ENCODE assay signal across 16 mouse cellular contexts in the genomic region with DNA sequence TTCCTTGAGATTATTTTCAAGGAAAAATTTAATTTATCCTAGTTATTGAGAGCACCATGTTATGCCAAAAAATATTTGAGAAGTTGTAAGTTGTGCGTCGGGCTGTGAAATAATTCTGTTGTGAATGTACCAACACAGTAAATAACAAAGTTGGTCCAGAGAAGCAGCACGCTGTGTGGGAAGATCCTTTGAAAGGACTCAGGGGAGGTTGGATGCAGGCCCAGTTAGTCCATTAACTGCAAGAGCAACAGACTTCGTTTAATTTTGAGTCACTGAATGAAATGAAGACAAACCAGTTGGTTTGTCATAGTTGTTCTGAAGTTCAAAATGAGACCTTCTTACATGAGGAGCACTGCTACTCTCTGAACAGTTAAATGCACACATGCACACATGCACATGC.
DNase-seq lines count a peak whose midpoint lies in the region; ATAC-seq and TF ChIP-seq lines count a peak whose summit lies in the region.
"Had no signal": no experiment of that assay in that cellular context is flagged by ENCODE, and none has a peak within 500 bp of the region (broad histone marks: within the 10 kb centered on the region; RNA-seq: fewer than 3 reads in every experiment).

No protein-coding gene starts in this region.

- ATAC-seq in liver, postnatal 0 days = no peak
- ATAC-seq: forebrain, embryonic 14.5 days; lung, postnatal 0 days had no signal

- no peak for TF ChIP-seq CTCF in left cerebral cortex, adult 2 months (IDR thresholded peaks at IDR 0.05)
- no peak for TF ChIP-seq CTCF in liver, postnatal 0 days (IDR thresholded peaks at IDR 0.05; ENCODE audit: low read depth)

- DNase-seq in gastrocnemius, postnatal 14 days = peak; percentile 5
- DNase-seq in gastrocnemius, postnatal 10 days = no peak
- DNase-seq in frontal cortex, postnatal 36 days (ENCODE audit: low spot score in 2 of 2) = peak; percentile 24 to 40
- DNase-seq in left cerebral cortex, adult 2 months (ENCODE audit: extremely low spot score in 1 of 2, low spot score in 2 of 2) = peak; percentile 11 to 16
- DNase-seq in right cerebral cortex, postnatal 25 days = peak; percentile 41
- DNase-seq in thymus, postnatal 25 days = no peak
- no peak for DNase-seq in liver, postnatal 0 days
- no peak for DNase-seq in B cell, adult 2 months
- DNase-seq: cerebellum, adult 11 months; heart, adult 2 months; heart, postnatal 10 days had no signal

- H3K4me1 ChIP-seq in liver, postnatal 0 days (ENCODE audit: insufficient read depth) = no peaks in the 10 kb centered on the region
- H3K4me1 ChIP-seq: embryonic facial prominence, embryonic 15.5 days had no signal

- no peak overlapping the region for H3K27ac ChIP-seq in left cerebral cortex, adult 2 months
- no peak overlapping the region for H3K27ac ChIP-seq in liver, postnatal 0 days (ENCODE audit: low read depth)
- H3K27ac ChIP-seq: embryonic facial prominence, embryonic 15.5 days; heart, adult 2 months; stomach, postnatal 0 days had no signal

- H3K27me3 ChIP-seq in liver, postnatal 0 days (ENCODE audit: insufficient read depth, low read length) = no peaks in the 10 kb centered on the region
- H3K27me3 ChIP-seq: embryonic facial prominence, embryonic 15.5 days had no signal

- intact Hi-C loops in gastrocnemius, postnatal 14 days (cut with DNase I; ENCODE audit: low total_unique reads) = no loop called here
- intact Hi-C loops in left cerebral cortex, adult 2 months (cut with DNase I) = no loop called here

- H3K9me3 ChIP-seq in liver, postnatal 0 days (ENCODE audit: low read length) = no peaks in the 10 kb centered on the region
- H3K9me3 ChIP-seq: embryonic facial prominence, embryonic 15.5 days had no signal

- WGBS in liver, postnatal 0 days (ENCODE audit: insufficient replicate concordance) = 72% methylated on average over 4 of the region's 4 CpGs

- H3K36me3 ChIP-seq in liver, postnatal 0 days (replicated peaks; ENCODE audit: insufficient read depth, low read length) = no peaks in the 10 kb centered on the region
- H3K36me3 ChIP-seq: embryonic facial prominence, embryonic 15.5 days had no signal

- H3K4me2 ChIP-seq in liver, postnatal 0 days (ENCODE audit: low read depth, low read length) = no peak overlapping the region
- H3K4me2 ChIP-seq: embryonic facial prominence, embryonic 15.5 days; liver, embryonic 11.5 days had no signal

- no peak for TF ChIP-seq EP300 in liver, postnatal 0 days (IDR thresholded peaks at IDR 0.05; ENCODE audit: low read depth)

- H3K4me3 ChIP-seq in left cerebral cortex, adult 2 months = no peak overlapping the region
- no peak overlapping the region for H3K4me3 ChIP-seq in liver, postnatal 0 days (ENCODE audit: low read depth, low read length)
- H3K4me3 ChIP-seq: embryonic facial prominence, embryonic 15.5 days; heart, adult 2 months had no signal

- no peak overlapping the region for H3K9ac ChIP-seq in liver, postnatal 0 days (replicated peaks)
- H3K9ac ChIP-seq: embryonic facial prominence, embryonic 15.5 days had no signal

Comparison
In these comparisons a context has a peak if more than half of its experiments do, and no peak if none do; other contexts are left out.
1. DNase-seq: peak in gastrocnemius, postnatal 14 days (single experiment), frontal cortex, postnatal 36 days (2 of 2), left cerebral cortex, adult 2 months (2 of 2) and right cerebral cortex, postnatal 25 days (single experiment); none in gastrocnemius, postnatal 10 days (single experiment), thymus, postnatal 25 days (single experiment), liver, postnatal 0 days (single experiment) and B cell, adult 2 months (0 of 2).